Mouse (Mus musculus) limb, embryonic 13.5 days (tissue): ENCODE measurements around the gene Anks4b. TPM values are rescaled to one million over a fixed set of nuclear protein-coding genes. Genes with fewer than 3 reads are reported as not detected.
A peak's percentile ranks its signal among the peaks of the same experiment; 100 is the strongest.

Experiments
- ATAC-seq: fragments of 200-750 bp; cut with Nextera tagmentation; 2 replicates; pipeline ENCODE4 v1.8.0; 2017; ENCODE audit warnings: low read depth, moderate number of reproducible peaks, moderate TSS enrichment; ENCODE audit not compliant: low FRiP score
- H3K27ac ChIP-seq: fragments of 300-500 bp; sonication (generic); 2 replicates; pipeline ENCODE4 v1.5.1; 2015; ENCODE audit warnings: inconsistent platforms, mild to moderate bottlenecking, moderate library complexity
- H3K27me3 ChIP-seq: fragments of 300-500 bp; sonication (generic); 2 replicates; pipeline ENCODE4 v1.6.1; 2015; ENCODE audit warnings: mild to moderate bottlenecking, inconsistent platforms
- H3K36me3 ChIP-seq: fragments of 300-500 bp; sonication (generic); 2 replicates; pipeline ENCODE4 v1.6.1; 2015; ENCODE audit warnings: inconsistent platforms, mild to moderate bottlenecking, moderate library complexity
- H3K4me1 ChIP-seq: fragments of 300-500 bp; sonication (generic); 2 replicates; pipeline ENCODE4 v1.6.1; 2015; ENCODE audit warnings: inconsistent platforms
- H3K4me2 ChIP-seq: fragments of 300-500 bp; sonication (generic); replicated peaks from 2 replicates; pipeline ENCODE4 v1.6.1; 2015; ENCODE audit warnings: inconsistent platforms, mild to moderate bottlenecking, moderate library complexity
- H3K4me3 ChIP-seq: fragments of 300-500 bp; sonication (generic); 2 replicates; pipeline ENCODE4 v1.5.1; 2015; ENCODE audit warnings: moderate library complexity, mild to moderate bottlenecking, inconsistent platforms
- H3K9ac ChIP-seq: fragments of 300-500 bp; sonication (generic); 2 replicates; pipeline ENCODE4 v1.6.1; 2015; ENCODE audit warnings: mild to moderate bottlenecking, inconsistent platforms
- H3K9me3 ChIP-seq: fragments of 300-500 bp; sonication (generic); 2 replicates; pipeline ENCODE4 v1.6.1; 2016; ENCODE audit warnings: inconsistent platforms
- WGBS: fragments of 180-500 bp; shearing (Covaris S2); methylation state at CpG from one replicate; pipeline ENCODE4 v1.1.7; 2015; 5-methylcytosine and 5-hydroxymethylcytosine counted together
- polyA plus RNA-seq: library from polyadenylated mRNA; unstranded; fragments of >200 nt; fragmentation: Nextera tagmentation; extraction: Ambion mirVana; gene quantifications from 2 replicates; pipeline ENCODE4 v1.2.1, GENCODE M21; 2015

The Anks4b gene
- polyA plus RNA-seq: not detected in 2 replicates

DNA sequence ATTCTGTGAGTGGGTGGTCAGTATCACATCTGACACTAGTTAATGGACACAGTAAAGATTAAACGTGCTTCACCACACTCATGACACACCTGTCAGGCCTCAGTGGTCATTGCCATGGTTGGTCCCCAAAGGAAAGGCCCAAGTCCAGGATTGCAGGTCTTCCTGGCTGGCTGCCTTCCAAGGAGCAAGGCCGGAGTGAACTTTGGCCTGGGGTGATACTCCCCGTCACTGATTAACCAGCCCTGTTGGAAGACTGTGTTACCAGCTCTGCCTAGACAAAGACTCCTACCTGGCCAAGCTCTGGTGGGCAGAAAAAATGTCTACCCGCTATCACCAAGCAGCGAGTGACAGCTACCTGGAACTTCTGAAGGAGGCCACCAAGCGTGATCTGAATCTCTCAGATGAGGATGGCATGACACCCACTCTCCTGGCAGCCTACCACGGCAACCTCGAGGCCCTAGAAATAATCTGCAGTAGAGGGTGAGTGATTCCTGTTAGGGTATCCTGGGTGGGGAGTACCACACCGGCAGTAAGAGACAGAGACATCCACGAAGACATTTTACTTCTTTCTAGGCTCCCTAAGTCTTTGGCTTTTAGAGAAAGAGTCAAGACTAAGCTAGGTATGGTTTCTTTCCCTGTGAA is at the start of gene Anks4b:
Gene Anks4b (plus strand): TSS at position 256 of the 642 bp plus-strand sequence.
- no peaks in the 10 kb centered on the region for H3K4me1 ChIP-seq
- 86% methylated on average over 10 of the region's 10 CpGs for WGBS
- no peak within 1 kb of the TSS for H3K4me3 ChIP-seq
- no peak within 1 kb of the TSS for H3K27ac ChIP-seq
- no peak for ATAC-seq
- H3K4me2 ChIP-seq: no peak within 1 kb of the TSS
- no peaks in the 10 kb centered on the region for H3K36me3 ChIP-seq
- H3K9me3 ChIP-seq: no peaks in the 10 kb centered on the region
- no peak within 1 kb of the TSS for H3K9ac ChIP-seq
- H3K27me3 ChIP-seq: no peaks in the 10 kb centered on the region

DNA sequence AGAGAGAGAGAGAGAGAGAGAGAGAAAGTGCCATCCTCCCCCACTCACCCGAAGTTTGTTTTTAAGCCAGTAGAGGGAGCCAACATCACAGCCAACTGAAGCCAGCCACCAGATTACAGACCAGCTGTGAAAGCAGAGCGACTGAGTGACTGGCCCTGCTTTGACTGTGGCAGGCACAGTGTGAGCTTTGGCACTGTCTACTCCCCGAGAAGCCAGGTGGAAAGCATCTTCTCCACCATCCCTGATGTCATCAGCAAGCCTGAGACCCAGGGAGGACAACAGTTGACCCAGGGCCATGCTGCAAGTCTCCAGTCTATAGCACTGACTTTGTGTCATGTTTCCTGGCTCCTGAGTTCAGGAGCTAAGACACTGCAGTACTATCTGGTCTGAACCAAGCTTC is 48.8 kb upstream of the Anks4b start:
- no peak overlapping the region for H3K4me2 ChIP-seq
- H3K9ac ChIP-seq: no peak overlapping the region
- no peak overlapping the region for H3K4me3 ChIP-seq
- H3K36me3 ChIP-seq: peaks cover 13% of the 10 kb centered on the region
- no peaks in the 10 kb centered on the region for H3K27me3 ChIP-seq
- peak; percentile 62 for ATAC-seq
- peaks cover 31% of the 10 kb centered on the region for H3K4me1 ChIP-seq
- 0% methylated on average over 3 of the region's 3 CpGs for WGBS
- H3K9me3 ChIP-seq: no peaks in the 10 kb centered on the region
- peak overlapping the region; percentile 52 for H3K27ac ChIP-seq

DNA sequence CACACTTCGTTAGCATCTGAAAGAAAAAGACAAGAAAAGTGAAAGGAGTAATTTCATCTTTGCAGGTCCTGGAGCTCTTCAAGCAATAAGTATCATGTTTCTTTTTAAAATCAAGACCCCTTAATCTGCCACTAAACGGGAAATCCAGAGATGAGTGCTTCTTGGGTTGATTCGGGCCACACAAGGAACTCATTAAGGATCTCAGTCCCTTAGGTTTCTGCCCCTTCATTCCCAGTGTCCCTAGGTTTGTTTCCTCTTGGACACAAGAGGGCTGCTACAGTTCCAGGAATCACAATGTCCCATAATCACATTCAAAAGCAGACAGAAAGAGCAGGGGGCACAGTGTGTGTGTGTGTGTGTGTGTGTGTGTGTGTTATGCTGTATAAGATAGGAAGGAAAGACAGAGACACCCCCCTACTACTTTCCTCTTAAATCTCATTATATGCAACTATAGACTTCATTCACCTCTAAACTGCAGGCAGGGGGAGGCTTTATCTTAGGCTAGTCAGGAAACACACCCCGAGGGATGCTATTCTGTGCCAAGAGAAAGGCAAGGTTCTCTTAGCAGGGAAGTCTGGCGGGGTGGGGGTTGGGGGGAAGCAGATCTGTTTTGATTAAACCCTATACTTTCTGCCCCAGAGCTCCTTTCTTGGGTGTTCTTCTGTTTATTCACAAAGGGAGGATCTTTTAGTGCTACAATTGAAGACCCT is 46.5 kb upstream of the Anks4b start:
- H3K4me3 ChIP-seq: no peak overlapping the region
- WGBS: 6% methylated on average over 5 of the region's 5 CpGs
- H3K27me3 ChIP-seq: no peaks in the 10 kb centered on the region
- no peaks in the 10 kb centered on the region for H3K9me3 ChIP-seq
- H3K36me3 ChIP-seq: no peaks in the 10 kb centered on the region
- H3K4me2 ChIP-seq: 0 out of 2 replicates have a peak overlapping the region, but pooled peaks have one; percentile 12
- peak overlapping the region; percentile 16 for H3K27ac ChIP-seq
- peaks cover 31% of the 10 kb centered on the region for H3K4me1 ChIP-seq
- H3K9ac ChIP-seq: no peak overlapping the region
- peak; percentile 78 for ATAC-seq

DNA sequence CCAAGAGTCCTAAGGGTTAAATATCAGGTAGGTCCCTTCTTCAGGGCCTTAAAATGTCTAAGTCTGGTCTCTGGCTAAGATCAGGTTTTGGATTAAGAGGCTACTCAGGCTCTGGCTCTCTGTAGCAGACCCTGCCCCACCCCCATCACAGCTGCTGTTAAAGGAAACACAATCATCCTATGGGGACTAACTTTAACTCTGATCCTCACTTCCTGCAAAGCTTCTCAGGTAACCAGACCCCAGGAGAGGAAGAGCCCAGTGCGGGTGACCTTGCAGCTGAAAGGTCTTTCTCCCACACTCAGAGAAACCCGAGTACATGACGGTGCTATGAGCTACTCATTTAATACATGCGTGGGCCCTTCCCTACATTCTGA is 46.0 kb upstream of the Anks4b start:
- Histone ChIP-seq H3K27ac (peak overlapping the region; percentile 16), H3K4me2 (0 out of 2 replicates have a peak overlapping the region, but pooled peaks have one; percentile 12)
- WGBS: 8% methylated on average over 4 of the region's 4 CpGs

DNA sequence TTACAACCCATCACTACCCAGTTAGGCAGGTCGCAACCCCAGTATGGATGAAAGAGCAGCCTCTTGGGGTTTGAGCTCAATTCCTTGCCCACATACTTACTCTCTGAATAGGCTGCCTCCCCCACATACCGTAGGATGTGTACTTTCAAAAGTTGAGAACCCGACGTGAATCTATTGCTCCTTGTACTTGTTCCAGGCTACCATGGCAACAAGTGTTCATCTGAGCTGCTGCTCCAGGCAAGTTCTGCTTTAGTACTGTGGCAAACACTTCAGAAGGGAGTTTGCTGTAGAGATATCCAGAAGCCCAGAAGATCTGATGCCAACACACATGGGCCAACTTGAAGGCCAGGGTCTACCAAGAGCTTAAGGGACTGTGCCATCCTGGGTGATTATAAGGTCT is 44.7 kb upstream of the Anks4b start:
- WGBS: 72% methylated on average over 4 of the region's 4 CpGs
- no peak for ATAC-seq
- peaks cover 31% of the 10 kb centered on the region for H3K4me1 ChIP-seq

More for the DNA sequence above, 46.0 kb upstream of the Anks4b start:
- Histone ChIP-seq H3K9me3 (no peaks in the 10 kb centered on the region), H3K27me3 (no peaks in the 10 kb centered on the region), H3K9ac (no peak overlapping the region), H3K4me1 (peaks cover 31% of the 10 kb centered on the region), H3K4me3 (no peak overlapping the region), H3K36me3 (no peaks in the 10 kb centered on the region)
- peak; percentile 87 for ATAC-seq

DNA sequence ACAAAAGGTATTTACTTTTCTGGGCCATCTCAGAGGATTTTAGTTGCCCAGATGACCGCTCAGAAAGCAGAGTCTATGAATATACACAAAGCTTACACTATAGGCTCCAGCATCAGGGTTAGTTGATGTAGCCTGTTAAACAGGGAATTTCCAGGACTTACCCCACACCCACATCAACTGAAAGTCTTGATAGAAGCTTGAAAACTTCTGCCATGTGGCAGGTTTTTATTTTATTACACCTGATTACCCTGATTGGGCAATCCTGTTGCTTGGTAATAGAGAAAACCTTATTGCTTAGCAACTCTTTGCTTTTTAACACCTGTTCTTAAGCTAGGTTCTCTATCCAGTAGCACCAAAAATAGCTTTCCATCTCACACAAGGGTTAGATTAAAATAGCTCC is 30.9 kb upstream of the Anks4b start:
- H3K4me2 ChIP-seq: no peak overlapping the region
- no peak for ATAC-seq
- no peaks in the 10 kb centered on the region; the same call in 1 of the 2 replicates for H3K27me3 ChIP-seq
- no peaks in the 10 kb centered on the region for H3K9me3 ChIP-seq
- H3K36me3 ChIP-seq: no peaks in the 10 kb centered on the region
- H3K4me1 ChIP-seq: no peaks in the 10 kb centered on the region
- 78% methylated on average over 1 of the region's 1 CpGs for WGBS
- no peak overlapping the region for H3K4me3 ChIP-seq
- no peak overlapping the region for H3K9ac ChIP-seq
- no peak overlapping the region for H3K27ac ChIP-seq

More for the DNA sequence above, 44.7 kb upstream of the Anks4b start:
- H3K4me3 ChIP-seq: no peak overlapping the region
- H3K4me2 ChIP-seq: no peak overlapping the region
- H3K9ac ChIP-seq: no peak overlapping the region
- no peaks in the 10 kb centered on the region for H3K36me3 ChIP-seq
- no peaks in the 10 kb centered on the region for H3K9me3 ChIP-seq
- no peaks in the 10 kb centered on the region for H3K27me3 ChIP-seq
- no peak overlapping the region for H3K27ac ChIP-seq

- ATAC-seq: no peak
- Histone ChIP-seq H3K27ac (no peak within 1 kb of the TSS), H3K4me2 (no peak within 1 kb of the TSS), H3K9ac (no peak within 1 kb of the TSS), H3K4me3 (no peak within 1 kb of the TSS), H3K9me3 (no peaks in the 10 kb centered on the region), H3K36me3 (no peaks in the 10 kb centered on the region), H3K4me1 (no peaks in the 10 kb centered on the region), H3K27me3 (no peaks in the 10 kb centered on the region; the same call in 1 of the 2 replicates)
- WGBS: 79% methylated on average over 9 of the region's 9 CpGs
Observed at GRCm38 (mm10) chr7:120145191-120145590, 28.5 kb upstream of the Anks4b start, which contains the start of gene Zp2. Gene Zp2 (minus strand): TSS chr7:120145291.

- Histone ChIP-seq H3K9ac (no peak overlapping the region), H3K27ac (no peak overlapping the region), H3K36me3 (no peaks in the 10 kb centered on the region), H3K27me3 (no peaks in the 10 kb centered on the region), H3K9me3 (no peaks in the 10 kb centered on the region), H3K4me2 (no peak overlapping the region), H3K4me3 (no peak overlapping the region), H3K4me1 (no peaks in the 10 kb centered on the region)
- WGBS: 18% methylated on average over 3 of the region's 3 CpGs
- ATAC-seq: no peak
Observed at GRCm38 (mm10) chr7:120150257-120150656, 23.4 kb upstream of the Anks4b start.

- no peaks in the 10 kb centered on the region for H3K27me3 ChIP-seq
- WGBS: 90% methylated on average over 2 of the region's 2 CpGs
- no peak overlapping the region for H3K4me2 ChIP-seq
- H3K4me3 ChIP-seq: no peak overlapping the region
- no peak overlapping the region for H3K9ac ChIP-seq
- H3K9me3 ChIP-seq: no peaks in the 10 kb centered on the region
- H3K36me3 ChIP-seq: no peaks in the 10 kb centered on the region
- H3K27ac ChIP-seq: no peak overlapping the region
- H3K4me1 ChIP-seq: no peaks in the 10 kb centered on the region
- ATAC-seq: no peak
Observed at GRCm38 (mm10) chr7:120150898-120151297, 22.8 kb upstream of the Anks4b start.

DNA sequence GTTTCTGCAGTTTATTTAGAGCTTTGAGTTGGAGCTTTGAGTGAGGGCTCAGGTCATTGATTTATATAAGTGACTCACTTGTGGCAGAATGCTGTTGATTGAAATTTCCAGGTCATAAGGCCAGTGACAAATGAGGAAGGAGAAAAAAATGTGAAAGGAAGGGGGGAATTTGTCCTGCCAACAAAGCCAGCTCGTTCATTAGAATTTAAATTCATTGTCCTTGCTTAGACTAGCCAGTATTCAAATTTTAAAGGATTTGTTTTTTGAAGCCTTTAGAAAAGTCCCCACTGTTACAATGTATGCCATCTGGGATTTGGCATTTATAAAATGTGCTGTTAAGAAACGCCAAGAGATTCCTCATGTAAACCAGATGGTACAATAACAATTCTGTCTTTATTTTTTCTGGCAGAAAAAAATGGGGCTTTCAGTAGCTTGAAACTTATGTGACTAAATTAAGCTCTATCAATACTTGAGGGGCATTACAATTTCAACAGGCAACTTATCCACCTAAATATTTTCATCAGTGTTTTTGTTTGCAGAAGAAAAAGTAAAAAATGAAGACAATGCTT is 16.7 kb upstream of the Anks4b start:
- Histone ChIP-seq H3K9me3 (no peaks in the 10 kb centered on the region), H3K27ac (no peak overlapping the region), H3K9ac (no peak overlapping the region), H3K36me3 (no peaks in the 10 kb centered on the region), H3K4me2 (no peak overlapping the region), H3K27me3 (no peaks in the 10 kb centered on the region), H3K4me3 (no peak overlapping the region), H3K4me1 (peaks cover 16% of the 10 kb centered on the region)
- ATAC-seq: no peak
- 10% methylated on average over 2 of the region's 2 CpGs for WGBS

DNA sequence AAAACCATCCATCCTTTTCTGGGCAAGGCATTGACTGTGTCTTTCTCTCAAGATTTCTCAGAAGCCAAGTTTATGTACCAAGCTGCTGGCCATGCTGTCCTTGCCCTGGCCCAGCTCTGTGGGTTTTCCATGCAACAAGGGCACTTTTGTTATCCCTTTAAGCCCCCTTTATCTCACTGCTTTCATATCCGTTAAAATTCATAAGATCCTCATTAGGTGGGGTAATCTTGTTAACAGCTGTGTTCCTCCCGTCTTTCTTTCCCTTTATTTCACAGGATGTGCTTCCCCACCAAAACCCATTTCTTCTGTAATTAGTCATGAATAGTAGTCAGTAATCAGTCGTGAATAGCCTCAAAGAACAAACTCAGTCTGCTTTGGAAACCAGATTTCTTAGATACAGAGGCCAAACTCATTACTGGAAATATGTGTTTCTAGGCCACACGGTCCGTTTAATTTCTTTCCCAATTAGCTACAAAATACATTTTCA is 16.0 kb upstream of the Anks4b start:
- peaks cover 16% of the 10 kb centered on the region for H3K4me1 ChIP-seq
- no peak overlapping the region for H3K9ac ChIP-seq
- no peak overlapping the region for H3K27ac ChIP-seq
- H3K9me3 ChIP-seq: no peaks in the 10 kb centered on the region
- H3K27me3 ChIP-seq: no peaks in the 10 kb centered on the region
- no peaks in the 10 kb centered on the region for H3K36me3 ChIP-seq
- WGBS: 24% methylated on average over 5 of the region's 5 CpGs
- no peak for ATAC-seq
- no peak overlapping the region for H3K4me2 ChIP-seq
- H3K4me3 ChIP-seq: no peak overlapping the region

DNA sequence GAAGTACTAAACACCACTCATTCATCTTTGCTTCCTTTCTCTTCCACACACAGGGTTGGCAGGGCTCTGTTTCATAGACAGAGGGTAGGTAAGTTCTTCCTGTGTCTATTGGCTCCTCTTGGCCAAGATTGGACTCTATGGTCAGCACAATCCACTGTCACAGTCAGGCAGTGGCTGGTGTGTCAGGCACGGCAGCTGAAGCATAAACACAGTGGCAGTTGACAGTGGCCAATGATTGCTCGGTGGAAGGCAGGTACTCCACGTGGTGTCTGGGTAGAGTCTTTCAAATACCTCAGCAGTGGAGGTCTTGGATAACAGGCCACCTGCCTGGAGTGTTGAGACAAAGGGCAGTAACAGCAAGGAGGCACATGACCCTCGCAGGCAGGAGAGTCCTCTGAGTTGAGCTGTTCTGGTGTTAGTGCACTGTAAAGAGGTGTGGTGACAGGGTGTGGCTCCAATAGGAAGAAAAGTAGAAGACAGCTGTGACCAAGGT is 15.5 kb upstream of the Anks4b start:
- WGBS: 21% methylated on average over 4 of the region's 4 CpGs
- H3K9me3 ChIP-seq: no peaks in the 10 kb centered on the region
- H3K4me3 ChIP-seq: no peak overlapping the region
- no peak overlapping the region for H3K9ac ChIP-seq
- peaks cover 16% of the 10 kb centered on the region for H3K4me1 ChIP-seq
- no peaks in the 10 kb centered on the region for H3K36me3 ChIP-seq
- no peak for ATAC-seq
- H3K27ac ChIP-seq: no peak overlapping the region
- H3K4me2 ChIP-seq: no peak overlapping the region
- H3K27me3 ChIP-seq: no peaks in the 10 kb centered on the region
